Mouse (Mus musculus): Measurements from ENCODE around the gene Cntnap2. TPM values are rescaled to one million over a fixed set of nuclear protein-coding genes. Genes with fewer than 3 reads are reported as not detected.
"Not testable (repeated sequence)": the region's sequence is repeated elsewhere in the genome, so short reads cannot be mapped to it uniquely, and the experiment has no call there.

The Cntnap2 gene
- total RNA-seq, 2 experiments from 2014 or later, result 132 to 139 TPM

DNA sequence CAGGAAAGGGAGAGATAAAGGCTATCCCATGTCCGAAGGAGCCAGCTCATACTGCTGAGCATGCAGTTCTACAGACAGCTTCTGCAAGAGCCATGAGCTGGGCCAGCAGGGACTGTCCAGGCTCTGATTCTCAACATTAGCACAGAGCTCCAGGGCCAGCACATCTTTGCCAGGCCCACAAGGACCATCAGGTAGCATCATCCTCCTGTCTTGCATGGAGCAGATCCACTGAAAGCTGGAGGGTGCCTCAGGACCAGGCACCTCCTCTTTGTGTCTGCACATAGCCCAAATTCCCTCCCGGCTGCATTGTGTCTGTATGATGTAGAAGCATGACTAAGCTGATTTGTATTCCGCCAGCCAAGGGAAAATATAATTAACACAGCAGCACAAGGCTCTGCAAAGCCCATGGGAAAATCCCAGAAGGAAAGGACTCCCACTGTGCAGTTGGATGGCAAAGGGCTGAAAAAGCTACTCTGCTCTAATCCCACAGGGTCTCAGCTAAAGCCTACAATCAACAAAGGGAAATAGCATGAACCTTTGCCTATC, 2180.3 kb downstream of the Cntnap2 start:
- intact Hi-C loops (cut with DNase I), result no loop called here
- peak; percentile 24 to 28 for DNase-seq (ENCODE audit: extremely low spot score in 1 of 2, low spot score in 2 of 2)

DNA sequence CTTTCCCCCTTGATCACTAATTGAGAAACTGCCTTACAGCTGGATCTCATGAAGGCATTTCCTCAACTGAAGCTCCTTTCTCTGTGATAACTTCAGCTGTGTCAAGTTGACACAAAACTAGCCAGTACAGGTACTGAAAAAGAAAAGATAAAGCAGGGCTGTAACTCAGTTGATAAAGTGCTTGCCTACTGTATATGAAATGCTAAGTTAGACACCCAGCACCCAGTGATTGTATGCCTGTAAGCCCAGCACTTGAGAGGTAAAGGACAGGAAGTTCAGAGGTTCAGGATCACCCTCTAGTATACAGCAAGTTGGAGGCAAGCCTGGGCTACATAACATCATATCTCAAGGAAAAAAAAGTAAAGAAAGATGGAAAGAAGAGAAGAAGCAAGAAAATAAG, 2182.2 kb downstream of the Cntnap2 start:
- intact Hi-C loops (cut with DNase I), result no loop called here
- DNase-seq (ENCODE audit: extremely low spot score in 1 of 2, low spot score in 2 of 2), result no peak

- intact Hi-C loops (cut with DNase I), result no loop called here
- DNase-seq (ENCODE audit: extremely low spot score in 1 of 2, low spot score in 2 of 2), result peak; percentile 34 to 70
Observed at GRCm38 (mm10) chr6:47243863-47244606, 2184.9 kb downstream of the Cntnap2 start.

- intact Hi-C loops (cut with DNase I), result no loop called here
- DNase-seq (ENCODE audit: extremely low spot score in 1 of 2, low spot score in 2 of 2), result no peak
Observed at GRCm38 (mm10) chr6:47244642-47245041, 2185.5 kb downstream of the Cntnap2 start.

DNA sequence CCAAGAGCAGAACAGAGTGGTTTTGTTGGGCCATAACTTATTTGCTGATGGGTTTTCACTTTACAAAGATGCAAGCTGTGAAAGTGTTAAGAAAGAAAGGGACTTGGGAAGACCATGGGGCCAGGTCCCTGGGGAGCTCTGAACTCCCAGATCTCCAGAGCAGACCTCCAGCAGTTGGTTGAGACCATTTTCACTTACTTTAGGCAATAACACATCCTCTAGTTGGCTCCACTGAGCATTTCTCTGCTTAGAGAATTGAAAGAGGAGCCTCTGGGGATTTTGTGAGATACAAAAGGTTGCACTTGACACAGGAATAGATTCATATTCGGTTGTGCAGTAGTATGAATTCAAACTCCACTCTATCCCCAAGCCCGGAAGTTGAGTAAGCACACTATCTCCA, 2196.1 kb downstream of the Cntnap2 start:
- no peak for DNase-seq (ENCODE audit: extremely low spot score in 1 of 2, low spot score in 2 of 2)
- intact Hi-C loops (cut with DNase I), result no loop called here

DNA sequence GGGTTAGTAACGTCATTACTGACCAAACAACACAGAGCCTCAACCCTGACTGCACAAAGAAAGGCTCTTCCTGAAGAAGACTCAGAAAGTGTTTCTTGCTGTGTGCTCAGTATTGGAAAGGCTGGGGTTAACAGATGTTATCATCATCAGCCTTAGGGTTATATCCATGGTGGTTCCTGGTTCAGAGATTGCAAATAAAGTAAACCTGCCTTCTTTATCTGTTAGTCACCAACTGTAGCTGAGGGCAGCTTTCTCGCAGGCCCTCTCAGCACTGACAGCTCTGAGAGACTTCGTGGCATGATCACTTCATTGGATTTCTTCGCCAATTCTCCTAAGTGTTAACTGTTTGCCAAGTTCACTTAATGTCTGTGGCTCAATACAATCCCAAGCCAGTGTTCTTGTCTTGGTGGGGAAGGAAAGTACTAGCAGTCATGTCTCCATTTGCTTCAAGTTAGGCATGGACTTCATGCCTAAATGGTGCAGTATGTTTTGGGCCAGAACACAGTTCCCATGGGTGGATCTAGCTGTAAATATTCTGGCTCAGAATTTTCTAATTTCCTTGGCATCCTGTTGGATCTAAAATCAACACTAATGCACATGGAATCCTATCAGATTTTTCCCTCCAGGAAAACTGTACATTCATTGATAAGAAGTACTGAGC, 2197.2 kb downstream of the Cntnap2 start:
- intact Hi-C loops (cut with DNase I), result no loop called here
- DNase-seq (ENCODE audit: extremely low spot score in 1 of 2, low spot score in 2 of 2), result no peak

DNA sequence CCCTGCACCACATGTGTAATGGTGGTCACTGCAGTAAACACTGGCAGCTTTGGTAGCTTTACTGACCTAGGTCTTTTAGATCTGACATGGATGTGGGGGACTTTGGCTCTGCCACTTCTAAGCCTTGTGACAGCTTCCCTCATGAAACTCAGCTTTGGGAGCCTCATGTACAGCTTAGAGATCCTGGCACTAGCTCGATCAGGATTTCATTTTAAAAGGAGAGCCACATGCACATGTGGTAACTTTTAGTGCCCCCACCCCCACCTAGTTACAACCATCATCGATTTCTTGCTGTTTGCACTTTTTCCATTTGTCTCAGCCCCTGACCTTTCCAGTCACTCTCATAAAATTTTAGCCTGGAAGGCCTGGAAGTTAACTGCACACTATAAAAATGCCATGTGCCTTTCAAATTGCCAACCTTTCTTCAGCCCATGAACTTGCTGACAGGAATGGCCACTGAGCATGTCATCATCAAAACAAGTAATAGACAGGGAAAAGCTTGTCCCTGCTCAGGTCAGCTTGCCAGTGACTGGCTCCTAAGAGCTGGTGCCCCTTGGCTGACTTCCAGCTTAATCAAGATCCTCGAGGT, 2197.9 kb downstream of the Cntnap2 start:
- DNase-seq (ENCODE audit: extremely low spot score in 1 of 2, low spot score in 2 of 2), result no peak
- intact Hi-C loops (cut with DNase I), result no loop called here

- intact Hi-C loops (cut with DNase I), result no loop called here
- DNase-seq (ENCODE audit: extremely low spot score in 1 of 2, low spot score in 2 of 2), result no peak
Observed at GRCm38 (mm10) chr6:47259626-47260114, 2200.5 kb downstream of the Cntnap2 start.

DNA sequence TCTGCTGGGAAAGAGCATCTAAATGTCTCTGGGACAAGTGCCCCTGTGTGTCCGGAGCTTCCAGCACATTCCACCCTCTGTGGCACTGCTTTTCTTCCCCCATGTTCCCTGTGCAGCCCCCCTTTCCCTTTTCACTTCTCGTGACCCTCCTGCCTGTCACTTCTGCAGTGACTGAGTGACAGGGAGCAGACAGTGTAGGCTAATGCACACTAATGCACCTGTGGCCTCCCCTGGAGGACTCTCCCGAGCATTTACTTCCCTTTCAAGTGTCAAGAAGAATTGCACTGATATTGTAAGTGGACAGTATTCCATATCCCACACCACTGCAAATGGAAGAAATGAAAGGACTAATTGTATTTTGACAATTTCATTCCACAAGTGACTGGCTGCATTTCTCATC, 2208.1 kb downstream of the Cntnap2 start:
- DNase-seq (ENCODE audit: extremely low spot score in 1 of 2, low spot score in 2 of 2), result no peak
- intact Hi-C loops (cut with DNase I), result no loop called here

- intact Hi-C loops (cut with DNase I), result no loop called here
- DNase-seq (ENCODE audit: extremely low spot score in 1 of 2, low spot score in 2 of 2), result no peak
Observed at GRCm38 (mm10) chr6:47269455-47269854, 2210.3 kb downstream of the Cntnap2 start.

DNA sequence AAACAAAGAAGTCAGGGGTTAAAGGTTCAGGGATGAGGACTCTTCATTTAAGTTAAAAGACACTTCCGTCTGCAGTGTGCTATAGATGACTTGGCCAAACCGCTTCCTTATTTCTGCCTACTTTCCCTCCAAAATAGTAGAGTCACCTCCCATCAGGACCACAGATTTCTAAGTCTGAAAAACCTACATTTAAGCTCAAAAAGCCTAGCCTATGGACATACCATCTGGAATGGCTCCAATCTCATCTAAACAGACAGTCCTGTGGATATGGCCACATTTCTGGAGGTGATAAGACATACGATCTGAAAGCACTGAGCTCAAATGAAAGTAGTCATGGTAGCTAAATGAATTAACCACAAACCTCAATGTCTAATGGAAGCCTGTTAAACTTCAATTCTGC, 2212.4 kb downstream of the Cntnap2 start:
- intact Hi-C loops (cut with DNase I), result no loop called here

GRCm38 (mm10) chr6:47272606-47273575, 2213.7 kb downstream of the Cntnap2 start:
- intact Hi-C loops (cut with DNase I), result no loop called here
- no peak for DNase-seq (ENCODE audit: extremely low spot score in 1 of 2, low spot score in 2 of 2)

More for the DNA sequence above, 2212.4 kb downstream of the Cntnap2 start:
- no peak for DNase-seq (ENCODE audit: extremely low spot score in 1 of 2, low spot score in 2 of 2)

DNA sequence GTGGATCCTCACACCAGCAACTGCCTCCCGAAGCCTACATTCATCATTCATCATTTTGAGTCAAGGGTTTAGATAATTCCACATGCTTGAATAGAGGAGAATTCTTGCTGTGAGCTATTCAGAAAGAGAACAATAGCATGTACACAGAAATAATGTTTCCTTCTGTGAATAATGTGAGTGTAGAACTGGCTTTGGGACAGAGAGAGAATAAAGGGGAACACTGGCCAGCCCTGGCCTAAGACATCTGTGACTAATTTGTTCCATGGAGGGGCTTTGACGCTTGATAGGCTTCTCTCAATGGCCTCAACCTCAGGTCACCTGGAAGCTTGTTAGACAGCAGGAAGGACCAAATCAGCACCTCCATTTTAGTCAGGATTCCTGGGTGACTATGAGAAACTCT, 2215.9 kb downstream of the Cntnap2 start:
- DNase-seq (ENCODE audit: extremely low spot score in 1 of 2, low spot score in 2 of 2), result no peak
- intact Hi-C loops (cut with DNase I), result no loop called here

- intact Hi-C loops (cut with DNase I), result no loop called here
- DNase-seq (ENCODE audit: extremely low spot score in 1 of 2, low spot score in 2 of 2), result no peak
Observed at GRCm38 (mm10) chr6:47279183-47279582, 2220.0 kb downstream of the Cntnap2 start.

DNA sequence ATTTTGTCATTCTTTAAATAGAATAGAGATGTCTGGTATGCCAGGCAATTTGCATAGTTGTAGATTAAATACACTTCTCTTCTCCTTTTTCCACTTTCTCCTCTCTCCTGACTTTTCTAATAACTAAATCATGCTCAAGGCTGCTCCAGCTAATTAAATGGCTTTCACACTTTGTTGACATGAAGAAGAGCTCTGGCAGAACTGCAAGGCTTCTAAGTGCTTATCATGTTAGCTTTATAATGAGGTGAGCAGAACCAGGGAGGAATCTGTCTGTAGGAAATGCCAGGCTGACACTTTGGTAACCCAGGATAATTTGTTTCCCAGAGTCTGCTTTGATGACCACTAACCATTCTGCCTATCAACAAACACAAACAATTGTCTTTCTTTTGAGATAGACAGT, 2222.4 kb downstream of the Cntnap2 start:
- intact Hi-C loops (cut with DNase I), result loop anchor here (5.0 kb wide), 1 partner anchor 89 kb away; no protein-coding TSS in a partner anchor
- no peak for DNase-seq (ENCODE audit: extremely low spot score in 1 of 2, low spot score in 2 of 2)

- intact Hi-C loops (cut with DNase I), result loop anchor here (5.0 kb wide), 1 partner anchor 92 kb away; no protein-coding TSS in a partner anchor
- DNase-seq (ENCODE audit: extremely low spot score in 1 of 2, low spot score in 2 of 2), result no peak
Observed at GRCm38 (mm10) chr6:47284794-47285193, 2225.6 kb downstream of the Cntnap2 start.

GRCm38 (mm10) chr6:47285742-47286141, 2226.6 kb downstream of the Cntnap2 start:
- intact Hi-C loops (cut with DNase I), result no loop called here
- DNase-seq (ENCODE audit: extremely low spot score in 1 of 2, low spot score in 2 of 2), result no peak

DNA sequence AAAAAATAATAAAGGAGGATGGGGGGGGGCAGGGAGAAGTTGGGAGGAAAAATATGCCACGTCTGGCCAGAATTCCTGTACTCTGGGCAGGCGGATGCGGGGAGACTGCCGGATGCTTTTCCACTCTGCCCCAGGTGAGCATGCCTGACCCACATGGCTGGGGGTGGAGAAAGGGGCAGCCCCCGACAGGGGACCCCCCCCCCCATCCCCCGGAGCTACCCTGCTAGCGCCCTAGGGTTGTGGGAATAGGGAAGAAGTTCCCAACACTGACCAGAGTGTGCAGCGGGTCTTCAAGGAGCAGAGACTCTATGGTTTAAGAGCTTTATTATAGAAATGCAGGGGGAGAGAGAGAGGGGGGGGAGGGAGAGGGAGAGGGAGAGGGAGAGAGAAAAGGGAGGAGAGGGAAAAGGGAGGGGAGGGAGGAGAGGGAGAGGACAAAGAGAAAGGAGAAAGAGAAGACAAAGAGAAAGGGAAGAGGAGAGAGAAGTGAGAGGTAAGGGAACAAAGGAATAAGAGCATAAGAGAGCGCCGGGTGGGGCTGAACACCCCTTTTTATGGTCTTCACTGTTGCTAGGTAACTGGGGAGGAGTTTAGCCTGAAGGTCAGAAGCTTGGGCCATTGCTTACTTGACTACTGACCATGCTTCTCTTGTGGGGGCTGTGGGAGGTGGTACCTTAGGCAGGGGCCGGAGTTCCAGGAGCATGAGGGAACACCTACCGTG, 2227.2 kb downstream of the Cntnap2 start:
- intact Hi-C loops (cut with DNase I); DNase-seq (ENCODE audit: extremely low spot score in 1 of 2, low spot score in 2 of 2): not testable (repeated sequence)

All from left cerebral cortex, postnatal 10 days (tissue).